Mouse (Mus musculus): Measurements from ENCODE around the gene Jund. TPM values are rescaled to one million over a fixed set of nuclear protein-coding genes. Genes with fewer than 3 reads are reported as not detected.

Jund gene
- polyA plus RNA-seq, 1 experiment: 816 TPM

DNA sequence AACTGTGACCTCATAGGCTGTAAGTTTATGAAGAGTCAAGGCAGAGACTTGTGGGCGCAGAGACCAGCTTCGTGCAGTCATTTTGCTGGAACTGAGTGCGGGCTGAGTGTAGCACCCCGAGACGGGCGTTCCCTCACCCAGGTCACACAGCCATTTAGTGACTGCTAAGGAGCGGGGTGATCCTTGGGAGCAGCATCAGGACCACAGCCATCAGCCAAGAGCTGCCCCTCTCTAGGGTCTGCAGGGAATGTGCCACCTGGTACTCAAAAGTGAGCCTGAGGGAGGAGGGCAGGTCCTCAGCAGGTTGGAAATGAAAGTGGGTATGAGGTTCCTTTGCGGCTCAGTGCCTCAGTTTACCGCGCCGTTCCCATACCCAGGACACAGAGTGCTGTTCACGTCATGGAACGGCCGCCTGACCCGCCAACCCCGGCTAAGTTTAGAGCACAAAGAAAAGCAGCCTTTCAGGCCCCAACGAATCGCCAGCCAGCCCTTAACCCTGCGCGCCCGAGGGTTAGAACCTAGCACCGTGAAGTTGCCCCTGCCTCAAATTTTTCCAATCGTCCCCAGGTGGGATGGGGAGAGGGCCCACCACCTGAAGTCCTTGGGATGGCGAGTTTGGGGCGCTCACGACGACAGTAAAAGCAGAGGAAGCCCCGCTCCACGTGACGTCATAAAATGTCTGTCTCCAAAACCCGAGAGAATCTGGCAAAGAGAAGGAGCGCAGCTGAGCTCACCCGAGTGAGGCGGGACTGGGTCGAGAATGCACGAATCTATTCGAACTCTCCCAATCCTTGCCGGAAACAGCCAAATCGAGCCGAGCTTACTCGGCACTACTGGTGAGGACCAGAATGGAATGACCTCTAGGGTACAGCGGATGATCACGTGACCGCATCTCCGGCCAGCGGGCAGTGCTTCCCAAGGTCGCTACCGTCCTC, 45.2 kb downstream of the Jund start:
- peak overlapping the region; percentile 14 for H3K4me3 ChIP-seq (replicated peaks)
- H3K36me3 ChIP-seq (ENCODE audit: control insufficient read depth): peaks cover 2% of the 10 kb centered on the region; the same call in 1 of the 2 replicates
- no peak for TF ChIP-seq TAL1 (IDR thresholded peaks at IDR 0.05; ENCODE audit: low read length)
- no peak for TF ChIP-seq GATA1 (IDR thresholded peaks at IDR 0.05; ENCODE audit: low read length)
- H3K4me1 ChIP-seq (ENCODE audit: control insufficient read depth): peaks cover 4% of the 10 kb centered on the region
- peaks cover 93% of the 10 kb centered on the region for H3K27me3 ChIP-seq (ENCODE audit: control insufficient read depth)
- H3K9me3 ChIP-seq (ENCODE audit: control insufficient read depth, low read length): no peaks in the 10 kb centered on the region; the same call in 1 of the 2 replicates

- no peaks in the 10 kb centered on the region; the same call in 1 of the 2 replicates for H3K9me3 ChIP-seq (ENCODE audit: control insufficient read depth, low read length)
- peaks cover 4% of the 10 kb centered on the region for H3K4me1 ChIP-seq (ENCODE audit: control insufficient read depth)
- no peak for TF ChIP-seq TAL1 (IDR thresholded peaks at IDR 0.05; ENCODE audit: low read length)
- no peak for TF ChIP-seq GATA1 (IDR thresholded peaks at IDR 0.05; ENCODE audit: low read length)
- no peak overlapping the region for H3K4me3 ChIP-seq (replicated peaks)
- peaks cover 2% of the 10 kb centered on the region; the same call in 1 of the 2 replicates for H3K36me3 ChIP-seq (ENCODE audit: control insufficient read depth)
- H3K27me3 ChIP-seq (ENCODE audit: control insufficient read depth): peaks cover 97% of the 10 kb centered on the region
Observed at GRCm38 (mm10) chr8:70744806-70745205, 46.1 kb downstream of the Jund start.

GRCm38 (mm10) chr8:70745691-70746220, 47.0 kb downstream of the Jund start:
- H3K4me3 ChIP-seq (replicated peaks): no peak overlapping the region
- TF ChIP-seq GATA1 (IDR thresholded peaks at IDR 0.05; ENCODE audit: low read length) (no peak), TAL1 (IDR thresholded peaks at IDR 0.05; ENCODE audit: low read length) (no peak)
- H3K27me3 ChIP-seq (ENCODE audit: control insufficient read depth): peaks cover 89% of the 10 kb centered on the region

DNA sequence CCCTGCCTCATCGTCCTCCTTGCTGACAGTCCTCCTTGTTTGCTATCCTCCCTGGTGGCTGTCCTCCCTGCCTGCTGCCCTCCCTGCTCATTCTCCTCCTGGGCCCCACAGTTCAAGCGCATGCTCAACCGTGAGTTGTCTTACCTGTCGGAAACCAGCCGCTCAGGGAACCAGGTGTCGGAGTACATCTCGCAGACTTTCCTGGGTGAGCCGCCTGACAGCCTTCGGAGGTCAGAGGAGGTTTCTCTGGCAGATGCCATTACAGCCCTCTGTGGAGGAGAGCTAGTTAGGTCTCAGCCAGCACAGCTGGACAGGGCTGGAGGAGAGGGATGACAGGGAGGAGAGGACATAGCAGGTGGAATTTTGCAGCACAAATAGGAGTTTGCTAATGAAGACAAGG, 47.9 kb downstream of the Jund start:
- no peaks in the 10 kb centered on the region; the same call in 1 of the 2 replicates for H3K9me3 ChIP-seq (ENCODE audit: control insufficient read depth, low read length)
- peaks cover 4% of the 10 kb centered on the region for H3K4me1 ChIP-seq (ENCODE audit: control insufficient read depth)
- no peak overlapping the region for H3K4me3 ChIP-seq (replicated peaks)
- peaks cover 80% of the 10 kb centered on the region for H3K27me3 ChIP-seq (ENCODE audit: control insufficient read depth)
- no peak for TF ChIP-seq GATA1 (IDR thresholded peaks at IDR 0.05; ENCODE audit: low read length)
- no peak for TF ChIP-seq TAL1 (IDR thresholded peaks at IDR 0.05; ENCODE audit: low read length)
- peaks cover 2% of the 10 kb centered on the region; the same call in 1 of the 2 replicates for H3K36me3 ChIP-seq (ENCODE audit: control insufficient read depth)

More at GRCm38 (mm10) chr8:70745691-70746220, 47.0 kb downstream of the Jund start:
- Histone ChIP-seq H3K9me3 (ENCODE audit: control insufficient read depth, low read length) (no peaks in the 10 kb centered on the region; the same call in 1 of the 2 replicates), H3K4me1 (ENCODE audit: control insufficient read depth) (peaks cover 4% of the 10 kb centered on the region), H3K36me3 (ENCODE audit: control insufficient read depth) (peaks cover 2% of the 10 kb centered on the region; the same call in 1 of the 2 replicates)

- H3K4me3 ChIP-seq (replicated peaks): no peak overlapping the region
- peaks cover 8% of the 10 kb centered on the region for H3K4me1 ChIP-seq (ENCODE audit: control insufficient read depth)
- no peak for TF ChIP-seq TAL1 (IDR thresholded peaks at IDR 0.05; ENCODE audit: low read length)
- no peak for TF ChIP-seq GATA1 (IDR thresholded peaks at IDR 0.05; ENCODE audit: low read length)
- peaks cover 74% of the 10 kb centered on the region for H3K27me3 ChIP-seq (ENCODE audit: control insufficient read depth)
- H3K36me3 ChIP-seq (ENCODE audit: control insufficient read depth): peaks cover 2% of the 10 kb centered on the region; the same call in 1 of the 2 replicates
- H3K9me3 ChIP-seq (ENCODE audit: control insufficient read depth, low read length): no peaks in the 10 kb centered on the region; the same call in 1 of the 2 replicates
Observed at GRCm38 (mm10) chr8:70747211-70747890, 48.6 kb downstream of the Jund start.

DNA sequence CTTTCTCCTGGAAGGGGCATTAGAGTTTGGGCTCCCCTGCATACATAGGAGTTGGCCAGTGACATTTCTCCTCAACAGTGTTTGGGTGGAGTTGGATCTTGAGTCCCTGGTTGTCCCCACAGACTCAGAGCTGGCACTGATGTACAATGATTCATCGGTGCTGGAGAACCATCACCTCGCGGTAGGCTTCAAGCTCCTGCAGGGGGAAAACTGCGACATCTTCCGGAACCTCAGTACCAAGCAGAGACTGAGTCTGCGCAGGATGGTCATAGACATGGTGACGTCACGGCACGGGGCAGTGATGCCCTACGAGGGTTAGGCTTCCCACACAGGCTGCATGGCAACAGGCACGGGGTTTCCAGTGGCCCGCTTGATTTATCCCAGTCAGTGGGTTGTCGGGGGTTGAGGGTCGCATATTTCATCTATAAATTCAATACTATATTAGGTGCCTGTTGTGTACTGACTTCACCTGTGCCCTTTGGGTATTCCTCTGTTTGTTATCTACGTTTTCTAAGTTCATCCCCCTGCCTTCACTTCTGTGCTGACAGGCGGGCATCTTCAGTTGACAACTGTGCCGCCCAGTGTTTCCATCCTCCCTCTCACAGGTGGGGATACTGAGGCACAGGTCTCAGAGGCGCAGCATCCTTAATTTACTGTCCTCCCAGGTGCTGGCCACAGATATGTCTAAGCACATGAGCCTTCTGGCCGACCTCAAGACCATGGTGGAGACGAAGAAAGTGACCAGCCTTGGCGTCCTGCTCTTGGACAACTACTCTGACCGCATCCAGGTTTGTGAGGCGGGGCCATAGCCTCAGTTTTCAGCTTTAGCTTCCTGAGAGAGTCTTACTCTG, 49.7 kb downstream of the Jund start:
- Histone ChIP-seq H3K36me3 (ENCODE audit: control insufficient read depth) (peaks cover 2% of the 10 kb centered on the region; the same call in 1 of the 2 replicates), H3K27me3 (ENCODE audit: control insufficient read depth) (peaks cover 62% of the 10 kb centered on the region), H3K4me3 (replicated peaks) (no peak overlapping the region), H3K9me3 (ENCODE audit: control insufficient read depth, low read length) (no peaks in the 10 kb centered on the region; the same call in 1 of the 2 replicates), H3K4me1 (ENCODE audit: control insufficient read depth) (peaks cover 18% of the 10 kb centered on the region)
- no peak for TF ChIP-seq TAL1 (IDR thresholded peaks at IDR 0.05; ENCODE audit: low read length)
- TF ChIP-seq GATA1 (IDR thresholded peaks at IDR 0.05; ENCODE audit: low read length): no peak

GRCm38 (mm10) chr8:70749097-70749674, 50.4 kb downstream of the Jund start:
- H3K9me3 ChIP-seq (ENCODE audit: control insufficient read depth, low read length): no peaks in the 10 kb centered on the region; the same call in 1 of the 2 replicates
- H3K4me3 ChIP-seq (replicated peaks): no peak overlapping the region
- H3K27me3 ChIP-seq (ENCODE audit: control insufficient read depth): peaks cover 55% of the 10 kb centered on the region
- TF ChIP-seq GATA1 (IDR thresholded peaks at IDR 0.05; ENCODE audit: low read length) (no peak), TAL1 (IDR thresholded peaks at IDR 0.05; ENCODE audit: low read length) (no peak)
- H3K4me1 ChIP-seq (ENCODE audit: control insufficient read depth): peaks cover 25% of the 10 kb centered on the region
- H3K36me3 ChIP-seq (ENCODE audit: control insufficient read depth): peaks cover 2% of the 10 kb centered on the region; the same call in 1 of the 2 replicates

Other genes with a start within 250 kb of the Jund start
- gene Klhl26, start 222.0 kb upstream of the Jund start, polyA plus RNA-seq (2012): 0.92 and 1.0 TPM in 2 replicates
- not detected in 2 replicates for gene Tmem59l, start 211.6 kb upstream of the Jund start, polyA plus RNA-seq (2012)
- 0.63 and 1.7 TPM in 2 replicates for gene Crlf1, start 205.8 kb upstream of the Jund start, polyA plus RNA-seq (2012)
- gene Rex1bd, start 192.2 kb upstream of the Jund start, polyA plus RNA-seq (2012): 53.1 and 68.2 TPM in 2 replicates
- gene Uba52, start 188.1 kb upstream of the Jund start, polyA plus RNA-seq (2012): 107 and 138 TPM in 2 replicates
- 255 and 264 TPM in 2 replicates for gene Fkbp8, start 171.2 kb upstream of the Jund start, polyA plus RNA-seq (2012)
- gene Kxd1, start 171.0 kb upstream of the Jund start, polyA plus RNA-seq (2012): 2.6 and 3.8 TPM in 2 replicates
- gene Ell, start 159.5 kb upstream of the Jund start, polyA plus RNA-seq (2012): 3.3 and 3.8 TPM in 2 replicates
- 13.3 and 13.4 TPM in 2 replicates for gene Isyna1, start 104.6 kb upstream of the Jund start, polyA plus RNA-seq (2012)
- 40.7 and 52.6 TPM in 2 replicates for gene Ssbp4, start 90.1 kb upstream of the Jund start, polyA plus RNA-seq (2012)
- 0.12 and 0.40 TPM in 2 replicates for gene Lrrc25, start 82.8 kb upstream of the Jund start, polyA plus RNA-seq (2012)
- 0.13 TPM in 1 of 2 replicates, not detected in the other for gene Gdf15, start 66.5 kb upstream of the Jund start, polyA plus RNA-seq (2012)
- gene Pgpep1, start 38.6 kb upstream of the Jund start, polyA plus RNA-seq (2012): 0.29 and 0.32 TPM in 2 replicates
- 70.4 and 88.0 TPM in 2 replicates for gene Lsm4, start 25.7 kb upstream of the Jund start, polyA plus RNA-seq (2012)
- 0.02 TPM in 1 of 2 replicates, not detected in the other for gene Iqcn, start 4.5 kb downstream of the Jund start, polyA plus RNA-seq (2012)
- gene Gm3336, start 19.6 kb downstream of the Jund start, polyA plus RNA-seq (2012): not detected in 2 replicates
- gene Pde4c, start 24.8 kb downstream of the Jund start, polyA plus RNA-seq (2012): 0.02 TPM in 1 of 2 replicates, not detected in the other
- 0.30 and 0.59 TPM in 2 replicates for gene Rab3a, start 55.7 kb downstream of the Jund start, polyA plus RNA-seq (2012)
- 11.4 and 15.6 TPM in 2 replicates for gene Mpv17l2, start 62.0 kb downstream of the Jund start, polyA plus RNA-seq (2012)
- 3.8 and 4.9 TPM in 2 replicates for gene Pik3r2, start 77.8 kb downstream of the Jund start, polyA plus RNA-seq (2012)
- 3.7 and 4.8 TPM in 2 replicates for gene Mast3, start 106.1 kb downstream of the Jund start, polyA plus RNA-seq (2012)
- gene Il12rb1, start 109.5 kb downstream of the Jund start, polyA plus RNA-seq (2012): 0.03 TPM in 1 of 2 replicates, not detected in the other
- 28.7 and 50.4 TPM in 2 replicates for gene Arrdc2, start 140.8 kb downstream of the Jund start, polyA plus RNA-seq (2012)
- 0.16 and 0.21 TPM in 2 replicates for gene Kcnn1, start 164.3 kb downstream of the Jund start, polyA plus RNA-seq (2012)
- gene Ccdc124, start 175.0 kb downstream of the Jund start, polyA plus RNA-seq (2012): 37.3 and 38.8 TPM in 2 replicates
- 0.03 and 0.06 TPM in 2 replicates for gene Slc5a5, start 193.8 kb downstream of the Jund start, polyA plus RNA-seq (2012)
- 441 and 685 TPM in 2 replicates for gene Rpl18a, start 198.5 kb downstream of the Jund start, polyA plus RNA-seq (2012)
- 3.0 and 3.3 TPM in 2 replicates for gene Map1s, start 207.0 kb downstream of the Jund start, polyA plus RNA-seq (2012)